Mouse (Mus musculus): ENCODE results near the gene Il10rb. TPM values are rescaled to one million over a fixed set of nuclear protein-coding genes. Genes with fewer than 3 reads are reported as not detected.

Gene Il10rb
- total RNA-seq (2022), result 100 to 1,000 TPM; 281 to 305 (median 301) TPM

DNA sequence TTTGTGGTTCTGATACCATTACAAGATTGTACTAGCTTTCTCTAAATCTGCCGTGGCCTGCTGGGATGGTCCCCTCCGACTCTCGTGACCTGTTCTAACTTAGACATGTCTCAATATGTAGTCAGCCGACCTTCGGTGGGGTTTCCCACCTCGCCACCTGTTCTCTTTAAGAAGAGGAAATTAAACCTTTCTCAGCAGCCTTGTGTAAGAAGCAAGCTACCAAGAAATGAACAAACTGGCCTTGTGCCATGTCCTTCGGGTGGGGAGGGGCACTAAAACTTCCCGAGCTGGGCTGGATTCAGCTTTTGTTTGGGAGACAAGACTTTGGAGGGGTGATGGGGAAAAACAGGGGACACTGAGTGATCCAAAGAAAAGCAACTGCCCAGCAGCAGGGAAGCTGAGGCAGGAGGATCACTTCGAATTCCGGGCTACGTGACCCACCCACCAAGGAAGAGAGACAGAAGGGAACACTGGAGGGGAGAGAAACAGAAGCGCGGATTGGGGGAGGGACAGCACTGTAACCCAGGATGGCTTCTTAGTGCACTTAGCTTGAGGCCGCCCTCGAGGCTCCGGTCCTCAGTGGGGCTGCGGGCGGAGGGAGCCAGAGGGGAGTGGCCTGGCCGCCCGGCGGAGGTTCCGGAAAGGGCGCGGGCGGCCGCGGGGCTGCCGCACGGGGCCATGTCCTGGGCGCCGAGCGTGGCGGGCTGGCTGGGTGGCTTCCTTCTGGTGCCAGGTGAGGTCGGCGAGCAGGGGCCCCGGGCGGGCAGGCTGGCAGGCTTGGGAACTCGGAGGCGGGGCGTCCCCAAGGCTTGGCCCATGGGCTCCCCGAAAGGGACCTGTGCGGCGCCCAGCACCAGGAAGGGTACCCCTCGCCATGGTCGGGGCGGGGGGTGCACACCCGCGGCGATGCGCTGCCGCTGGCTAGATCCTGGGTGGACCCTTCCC, at the start of gene Il10rb:
Il10rb (plus strand) TSS at position 525 of the 945 bp plus-strand sequence.
- peak; percentile 79 for DNase-seq

DNA sequence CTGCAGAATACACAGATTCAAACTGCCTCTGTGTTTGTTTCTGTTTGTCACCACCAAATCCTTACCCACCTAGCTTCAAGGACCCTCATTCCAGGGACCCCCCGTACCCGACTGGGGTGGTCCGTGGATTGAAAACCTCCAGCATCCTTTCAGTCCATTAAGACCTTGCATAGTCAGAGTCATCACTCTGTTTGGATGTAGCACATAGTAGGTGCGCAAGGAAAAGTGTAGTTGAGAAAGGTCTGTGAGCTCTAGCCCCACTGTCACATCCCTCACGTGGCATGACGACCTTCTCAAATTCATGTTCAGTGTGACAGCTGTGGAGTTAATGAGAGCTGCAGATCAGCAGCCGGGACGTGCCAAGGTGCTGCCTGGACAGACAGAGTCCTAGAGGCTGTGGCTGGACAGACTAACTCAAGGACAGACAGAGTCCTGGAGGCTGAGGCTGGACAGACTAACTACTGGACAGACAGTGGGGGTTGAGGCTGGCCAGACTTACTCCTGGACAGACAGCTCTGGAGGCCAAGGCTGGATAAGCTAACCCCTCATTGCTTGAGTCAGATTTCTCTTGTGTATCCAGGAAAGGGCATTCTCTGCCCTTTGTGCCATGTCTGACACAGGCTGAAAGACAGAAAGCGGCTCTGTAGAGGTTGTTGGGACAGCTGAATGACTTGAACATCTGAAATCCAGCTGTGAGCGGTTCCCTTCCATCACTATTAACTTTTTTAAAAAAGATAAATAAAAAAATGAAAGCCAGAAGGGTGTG, 49.0 kb upstream of the Il10rb start:
- DNase-seq, result peak; percentile 62

DNA sequence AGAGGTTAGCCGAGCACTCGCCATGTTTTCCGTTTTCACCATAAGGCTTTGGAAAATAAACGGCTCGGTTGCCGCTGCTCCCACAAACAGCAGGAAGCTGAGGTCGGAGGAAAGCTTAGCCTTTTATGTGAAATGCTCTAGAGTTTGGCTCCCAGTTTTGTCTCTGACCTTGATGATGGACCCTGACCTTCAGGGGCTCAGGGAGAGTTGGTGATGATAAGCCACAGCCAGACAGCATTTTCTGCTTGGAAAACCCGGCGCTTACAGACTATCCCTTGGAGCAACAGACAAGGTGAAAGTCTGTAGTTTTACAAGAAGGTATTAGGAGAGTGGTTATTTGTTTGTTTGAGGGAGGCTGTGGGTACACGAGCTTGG, 48.5 kb upstream of the Il10rb start:
- DNase-seq, result peak; percentile 76

GRCm38 (mm10) chr16:91358555-91358954, 47.4 kb upstream of the Il10rb start:
- DNase-seq, result no peak

DNA sequence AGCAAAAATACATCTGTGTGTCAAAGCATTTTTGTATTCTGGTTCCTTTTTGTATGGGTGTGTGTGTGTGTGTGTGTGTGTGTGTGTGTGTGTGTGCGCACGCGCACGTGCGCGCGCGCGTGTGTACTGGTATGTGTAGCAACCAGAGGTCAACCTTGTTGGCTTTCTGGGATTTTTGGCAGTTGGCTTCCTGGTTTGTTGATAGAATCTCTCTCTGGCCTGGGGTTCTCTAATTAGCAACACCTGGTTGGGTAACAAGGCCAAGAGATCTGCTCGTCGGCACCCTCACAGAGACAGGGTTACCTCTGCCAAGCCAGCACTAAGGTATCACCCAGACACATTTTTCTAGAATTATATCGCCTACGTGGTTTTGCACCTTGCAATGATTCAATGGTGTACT, 46.4 kb upstream of the Il10rb start:
- DNase-seq, result no peak

GRCm38 (mm10) chr16:91360162-91360561, 45.8 kb upstream of the Il10rb start:
- no peak for DNase-seq

GRCm38 (mm10) chr16:91362006-91362405, 44.0 kb upstream of the Il10rb start:
- DNase-seq, result no peak

- DNase-seq, result peak; percentile 65
Measured at GRCm38 (mm10) chr16:91362616-91363272, 43.2 kb upstream of the Il10rb start.

GRCm38 (mm10) chr16:91363483-91363882, 42.5 kb upstream of the Il10rb start:
- DNase-seq, result no peak

GRCm38 (mm10) chr16:91366567-91366966, 39.4 kb upstream of the Il10rb start:
- no peak for DNase-seq

DNA sequence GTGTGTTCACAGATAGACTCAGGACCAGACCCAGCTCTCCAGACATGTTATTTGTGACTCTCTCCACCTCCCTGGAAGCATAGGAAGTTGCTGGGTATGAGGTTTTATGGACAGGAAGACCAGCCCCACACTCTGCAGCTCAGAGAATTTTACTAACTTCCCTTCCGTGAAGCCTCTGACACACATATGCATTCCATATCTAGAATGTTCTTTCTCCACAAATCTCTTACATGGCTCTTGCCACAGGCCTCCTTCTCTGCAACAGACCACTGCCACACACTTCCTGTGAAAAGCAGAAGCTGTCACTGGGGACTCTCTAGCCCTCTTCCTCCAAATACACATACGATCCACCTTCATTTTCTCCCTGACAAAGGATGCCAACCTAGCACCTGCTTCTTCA, 38.9 kb upstream of the Il10rb start:
- DNase-seq, result no peak

DNA sequence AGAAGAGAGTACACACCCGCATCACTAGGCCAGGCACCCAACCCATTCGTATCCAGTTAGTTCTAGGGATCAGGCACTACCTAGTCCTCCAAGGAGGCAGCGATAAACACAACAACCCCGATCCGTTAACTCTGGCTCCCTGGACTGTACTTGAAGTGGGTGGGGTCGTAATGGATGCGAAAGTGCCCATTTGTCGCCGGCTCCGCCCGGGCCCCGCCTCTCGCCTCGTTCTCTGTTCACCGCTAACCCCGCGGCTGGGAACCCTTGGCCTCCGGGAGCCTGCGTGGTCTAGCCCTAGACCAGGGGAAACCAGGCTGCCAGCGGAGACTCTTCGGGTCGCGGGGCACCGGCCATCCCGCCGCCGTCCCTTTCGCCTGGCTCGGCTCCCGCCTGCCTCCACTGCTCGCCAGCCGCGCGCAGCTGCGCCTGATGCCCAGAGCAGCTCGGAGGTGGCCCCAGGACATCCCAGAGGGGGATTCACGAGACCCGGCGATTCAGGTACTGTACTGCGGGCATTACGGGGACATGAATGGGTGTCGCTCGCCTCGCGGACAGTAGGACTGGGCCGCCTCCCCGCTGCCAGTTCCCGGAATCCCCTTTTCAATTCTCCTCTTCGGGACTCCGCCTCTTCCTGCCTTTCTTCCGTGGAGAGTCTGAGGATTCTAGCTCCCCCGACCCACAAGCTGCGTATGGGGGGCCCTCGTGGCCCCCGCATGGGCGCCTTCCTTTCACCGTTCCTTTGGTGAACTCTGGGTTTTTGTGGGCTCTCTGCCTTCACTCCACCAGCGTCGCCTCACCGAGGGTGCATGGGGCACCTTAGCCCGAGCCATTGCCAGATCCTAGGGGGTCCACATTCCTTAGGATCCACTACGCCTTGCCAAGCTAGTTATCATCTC, 33.1 kb upstream of the Il10rb start, which contains the start of gene Ifnar2:
Ifnar2 (plus strand) TSS at position 207 of the 896 bp plus-strand sequence.
- peak; percentile 84 for DNase-seq

GRCm38 (mm10) chr16:91373473-91374252, 32.3 kb upstream of the Il10rb start:
- DNase-seq, result no peak

GRCm38 (mm10) chr16:91374253-91374634, 31.7 kb upstream of the Il10rb start:
- DNase-seq, result no peak

GRCm38 (mm10) chr16:91376701-91377100, 29.3 kb upstream of the Il10rb start:
- no peak for DNase-seq

GRCm38 (mm10) chr16:91378431-91378986, 27.5 kb upstream of the Il10rb start:
- DNase-seq, result no peak

GRCm38 (mm10) chr16:91378991-91379390, 27.0 kb upstream of the Il10rb start:
- no peak for DNase-seq

GRCm38 (mm10) chr16:91379412-91379811, 26.6 kb upstream of the Il10rb start:
- DNase-seq, result no peak

DNA sequence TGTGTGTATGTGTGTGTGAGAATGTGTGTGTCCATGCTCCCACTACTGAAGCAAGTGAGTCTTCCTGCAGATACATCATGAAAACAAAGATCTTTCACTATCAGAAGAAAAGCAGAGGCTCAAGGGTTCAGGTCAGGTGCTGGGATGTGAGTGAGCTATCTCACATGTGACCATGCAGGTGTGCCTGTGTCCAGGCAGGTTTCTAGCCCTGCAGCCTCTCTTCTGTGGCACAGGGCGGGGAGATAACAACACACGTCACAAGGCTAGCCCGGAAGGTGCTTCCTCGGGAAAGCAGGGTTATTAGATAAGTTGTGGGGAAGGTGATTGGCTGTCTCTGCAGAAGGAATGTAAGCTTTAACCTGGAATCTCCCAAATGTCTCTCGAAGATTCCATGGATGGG, 25.8 kb upstream of the Il10rb start:
- DNase-seq, result no peak

DNA sequence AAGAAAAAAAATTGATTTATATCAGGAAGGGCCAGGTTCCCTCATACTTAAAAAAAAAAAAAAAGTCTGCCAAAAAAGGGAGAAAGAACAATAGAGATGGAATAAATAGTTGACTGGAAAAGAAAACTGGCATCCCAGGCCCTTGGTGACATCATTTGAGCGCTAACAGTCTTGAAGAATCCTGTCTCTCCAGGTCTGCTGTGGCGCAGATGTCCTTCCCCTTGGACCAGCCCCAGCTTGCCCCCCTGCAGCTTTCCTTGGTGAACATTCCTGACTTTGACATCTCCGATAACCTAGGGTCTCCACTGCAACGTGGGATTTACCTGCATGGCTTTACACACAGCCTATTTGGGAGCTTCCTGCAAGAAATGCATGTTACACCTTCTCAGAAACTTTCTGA, 24.4 kb upstream of the Il10rb start:
- DNase-seq, result no peak

Measured in adrenal gland, adult 8-10 months (tissue).